Mouse (Mus musculus) midbrain, postnatal 0 days (tissue): ENCODE results near the gene Chn2. TPM values are rescaled to one million over a fixed set of nuclear protein-coding genes. Genes with fewer than 3 reads are reported as not detected.

ENCODE experiments used
- ATAC-seq: fragments of 200-750 bp; cut with Nextera tagmentation; 2 replicates; pipeline ENCODE4 v1.8.0; 2017; ENCODE audit warnings: moderate number of reproducible peaks, mild to moderate bottlenecking, moderate TSS enrichment, moderate library complexity; ENCODE audit not compliant: low FRiP score
- DNase-seq: peaks from one replicate; pipeline ENCODE4 v3.0.0-alpha.2; 2015; ENCODE audit warnings: low spot score
- H3K27ac ChIP-seq: fragments of 300-500 bp; sonication (generic); 2 replicates; pipeline ENCODE4 v1.5.1; 2014; ENCODE audit warnings: low read depth, mild to moderate bottlenecking, low read length, mixed read lengths
- H3K27me3 ChIP-seq: fragments of 300-500 bp; sonication (generic); 2 replicates; pipeline ENCODE4 v1.6.1; 2014; ENCODE audit warnings: low read length, control low read depth, mixed read lengths; ENCODE audit not compliant: insufficient read depth
- H3K36me3 ChIP-seq: fragments of 300-500 bp; sonication (generic); 2 replicates; pipeline ENCODE4 v1.6.1; 2014; ENCODE audit warnings: low read length, control low read depth, mixed read lengths; ENCODE audit not compliant: insufficient read depth
- H3K4me1 ChIP-seq: fragments of 300-500 bp; sonication (generic); 2 replicates; pipeline ENCODE4 v1.6.1; 2014; ENCODE audit warnings: mild to moderate bottlenecking, control low read depth, antibody characterized with exemption, low read length, mixed read lengths; ENCODE audit not compliant: insufficient read depth
- H3K4me2 ChIP-seq: fragments of 300-500 bp; sonication (generic); 2 replicates; pipeline ENCODE4 v1.6.1; 2014; ENCODE audit warnings: low read depth, mild to moderate bottlenecking, low read length, mixed read lengths; ENCODE audit not compliant: poor library complexity, severe bottlenecking
- H3K4me3 ChIP-seq: fragments of 300-500 bp; sonication (generic); 2 replicates; pipeline ENCODE4 v1.5.1; 2014; ENCODE audit warnings: low read depth, mild to moderate bottlenecking, low read length, moderate library complexity
- H3K9ac ChIP-seq: fragments of 300-500 bp; sonication (generic); replicated peaks from 2 replicates; pipeline ENCODE4 v1.6.1; 2014; ENCODE audit warnings: mild to moderate bottlenecking, low read length, moderate library complexity, mixed read lengths; ENCODE audit not compliant: poor library complexity, severe bottlenecking
- H3K9me3 ChIP-seq: fragments of 300-500 bp; sonication (generic); 2 replicates; pipeline ENCODE4 v1.6.1; 2016; ENCODE audit warnings: low read length, control low read depth
- CTCF ChIP-seq: IDR thresholded peaks from 2 replicates; pipeline ENCODE4 v1.5.1; 2016; ENCODE audit warnings: antibody characterized with exemption, mild to moderate bottlenecking
- WGBS: fragments of 180-500 bp; shearing (Covaris S2); extraction: QIAGEN DNeasy Blood & Tissue Kit; methylation state at CpG from one replicate; pipeline ENCODE4 v1.1.7; 2014; 5-methylcytosine and 5-hydroxymethylcytosine counted together
- polyA plus RNA-seq: library from polyadenylated mRNA; unstranded; fragments of >200 nt; fragmentation: Nextera tagmentation; extraction: Ambion mirVana; gene quantifications from 2 replicates; pipeline ENCODE4 v1.2.1, GENCODE M21; 2015
- total RNA-seq: library from RNA; depleted of rRNA; stranded (reverse); fragments of >200 nt; gene quantifications from 2 replicates; pipeline ENCODE4 v1.2.3, GENCODE M21; 2014

The Chn2 gene
- total and polyA plus RNA-seq, 2 experiments from 2014 or later = 21.4 to 36.4 TPM

DNA sequence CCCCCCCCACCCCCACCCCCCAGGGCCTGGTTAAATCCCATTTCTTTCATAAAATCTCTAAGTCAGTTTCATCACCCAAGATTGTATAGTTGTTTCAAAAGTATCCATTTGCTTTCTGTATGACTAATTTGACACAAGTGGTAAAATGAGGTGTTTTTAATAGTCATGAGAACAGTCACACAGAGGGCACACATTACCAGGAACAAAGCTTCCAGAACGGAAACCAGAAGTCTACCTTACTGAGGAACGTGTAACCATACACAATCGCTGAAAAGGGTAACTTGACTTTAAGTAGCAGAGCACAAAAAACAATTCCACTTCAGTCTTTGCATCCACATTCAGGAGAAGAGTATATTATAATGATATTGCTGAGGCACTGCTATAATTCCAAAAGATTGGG lies 53.6 kb downstream of the Chn2 start:
- Histone ChIP-seq H3K9me3 (no peaks in the 10 kb centered on the region), H3K4me2 (no peak overlapping the region), H3K27me3 (no peaks in the 10 kb centered on the region), H3K4me1 (no peaks in the 10 kb centered on the region), H3K36me3 (no peaks in the 10 kb centered on the region), H3K27ac (no peak overlapping the region), H3K4me3 (no peak overlapping the region), H3K9ac (no peak overlapping the region)
- TF ChIP-seq CTCF = no peak
- no peak for ATAC-seq
- 85% methylated on average over 3 of the region's 3 CpGs for WGBS
- no peak for DNase-seq

DNA sequence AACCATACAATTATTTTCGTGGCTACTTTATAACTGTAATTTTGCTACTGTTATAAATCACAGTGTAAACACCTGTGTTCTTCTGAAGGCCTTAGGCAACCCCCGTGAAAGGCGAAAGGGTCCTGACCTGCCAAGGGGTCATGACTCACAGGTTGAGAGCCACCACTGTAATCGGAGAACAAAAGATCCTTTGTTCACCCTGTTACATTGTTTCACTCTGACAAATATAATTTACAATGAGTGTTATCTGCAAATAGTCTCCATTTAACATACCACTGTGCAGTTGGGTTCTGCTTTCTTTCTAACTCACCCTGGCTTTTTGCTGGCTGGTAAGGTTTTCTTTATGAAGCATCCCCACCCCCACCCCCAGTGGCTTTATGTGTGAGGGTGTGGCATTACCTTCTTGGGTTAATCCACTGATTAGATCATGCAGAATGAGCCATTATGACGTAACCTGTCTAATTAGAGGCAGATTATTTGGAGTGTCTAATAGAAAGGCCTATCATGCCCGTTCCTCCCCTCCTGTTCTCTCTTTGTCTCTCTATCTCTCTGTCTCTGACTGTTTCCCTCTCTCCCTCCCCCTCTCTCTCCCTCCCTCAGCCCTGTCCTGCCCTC lies 56.9 kb downstream of the Chn2 start:
- H3K27ac ChIP-seq = no peak overlapping the region
- 45% methylated on average over 6 of the region's 6 CpGs for WGBS
- H3K4me3 ChIP-seq = no peak overlapping the region
- no peak overlapping the region for H3K4me2 ChIP-seq
- ATAC-seq = no peak
- no peaks in the 10 kb centered on the region for H3K36me3 ChIP-seq
- no peak for TF ChIP-seq CTCF
- no peaks in the 10 kb centered on the region for H3K27me3 ChIP-seq
- DNase-seq = no peak
- H3K9ac ChIP-seq = no peak overlapping the region
- no peaks in the 10 kb centered on the region for H3K4me1 ChIP-seq
- H3K9me3 ChIP-seq = no peaks in the 10 kb centered on the region

DNA sequence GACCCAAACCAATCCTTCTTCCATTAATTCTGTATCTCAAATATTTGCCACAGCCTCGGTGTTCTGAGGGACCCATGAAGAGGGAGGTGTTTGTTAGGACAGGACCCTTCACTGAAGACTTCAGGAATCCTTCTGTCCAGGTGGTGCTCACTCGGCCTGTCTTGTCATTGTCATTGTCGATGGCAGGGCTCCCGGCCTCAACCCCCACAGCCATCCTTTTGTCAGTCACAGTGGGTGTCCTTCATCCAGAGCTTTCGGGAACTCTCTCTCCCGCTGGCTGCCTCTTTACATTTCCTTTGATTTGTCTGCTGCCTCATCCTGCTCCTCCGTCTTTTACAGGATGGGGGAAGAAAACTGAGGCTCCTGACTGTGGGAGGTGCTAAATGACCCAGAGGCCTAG lies 57.5 kb downstream of the Chn2 start:
- Histone ChIP-seq H3K4me3 (no peak overlapping the region), H3K9ac (no peak overlapping the region), H3K27ac (no peak overlapping the region), H3K9me3 (no peaks in the 10 kb centered on the region), H3K4me1 (no peaks in the 10 kb centered on the region), H3K27me3 (no peaks in the 10 kb centered on the region), H3K4me2 (no peak overlapping the region), H3K36me3 (no peaks in the 10 kb centered on the region)
- WGBS = 13% methylated on average over 7 of the region's 7 CpGs
- ATAC-seq (no peak), DNase-seq (no peak)
- no peak for TF ChIP-seq CTCF

DNA sequence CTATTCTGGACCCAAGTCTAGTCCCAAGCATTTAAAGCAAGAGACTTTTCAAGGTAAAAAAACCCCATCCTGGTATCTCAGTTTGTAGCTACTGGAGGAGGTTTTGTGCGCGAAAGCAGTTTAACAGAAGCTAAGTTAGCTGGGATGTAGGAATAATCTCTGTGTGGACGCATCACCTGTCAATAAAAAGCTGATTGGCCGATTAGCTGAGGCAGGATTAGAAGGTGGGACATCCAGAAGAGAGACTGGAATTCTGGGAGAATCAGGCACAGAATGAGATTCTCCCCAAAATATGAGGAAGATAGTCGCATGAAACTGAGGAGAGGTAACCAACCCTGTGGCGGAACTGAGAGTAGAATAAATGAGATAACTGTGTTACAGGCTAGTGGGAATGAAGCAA lies 59.0 kb downstream of the Chn2 start:
- no peak overlapping the region for H3K4me2 ChIP-seq
- no peak overlapping the region for H3K9ac ChIP-seq
- H3K27me3 ChIP-seq = no peaks in the 10 kb centered on the region
- H3K27ac ChIP-seq = no peak overlapping the region
- DNase-seq (no peak), ATAC-seq (no peak)
- no peaks in the 10 kb centered on the region for H3K36me3 ChIP-seq
- no peak overlapping the region for H3K4me3 ChIP-seq
- no peaks in the 10 kb centered on the region for H3K9me3 ChIP-seq
- H3K4me1 ChIP-seq = no peaks in the 10 kb centered on the region
- TF ChIP-seq CTCF = no peak
- WGBS = 91% methylated on average over 6 of the region's 6 CpGs

DNA sequence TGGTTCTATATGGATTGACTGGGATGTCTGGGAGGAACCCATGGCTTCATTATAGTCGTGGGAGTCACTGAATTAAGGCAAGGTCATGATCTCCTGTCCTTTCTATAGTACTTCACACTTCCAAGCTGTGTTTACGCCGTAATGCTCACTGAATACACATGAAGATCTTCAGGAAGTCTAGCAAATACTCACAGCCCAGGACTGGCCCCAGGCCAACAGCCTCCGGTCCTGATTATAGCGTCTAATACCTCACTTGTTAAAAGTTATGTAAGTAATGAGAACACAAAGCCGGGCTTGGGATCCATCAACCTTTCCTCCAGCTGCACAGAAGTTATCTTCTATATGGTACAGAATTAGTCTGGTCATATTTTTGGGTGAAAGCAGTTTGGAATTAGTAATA lies 60.3 kb downstream of the Chn2 start:
- no peaks in the 10 kb centered on the region for H3K27me3 ChIP-seq
- no peak overlapping the region for H3K9ac ChIP-seq
- no peak for ATAC-seq
- H3K27ac ChIP-seq = no peak overlapping the region
- 64% methylated on average over 6 of the region's 6 CpGs for WGBS
- H3K36me3 ChIP-seq = no peaks in the 10 kb centered on the region
- H3K9me3 ChIP-seq = no peaks in the 10 kb centered on the region
- H3K4me3 ChIP-seq = no peak overlapping the region
- no peaks in the 10 kb centered on the region for H3K4me1 ChIP-seq
- no peak for TF ChIP-seq CTCF
- H3K4me2 ChIP-seq = no peak overlapping the region
- DNase-seq = no peak

DNA sequence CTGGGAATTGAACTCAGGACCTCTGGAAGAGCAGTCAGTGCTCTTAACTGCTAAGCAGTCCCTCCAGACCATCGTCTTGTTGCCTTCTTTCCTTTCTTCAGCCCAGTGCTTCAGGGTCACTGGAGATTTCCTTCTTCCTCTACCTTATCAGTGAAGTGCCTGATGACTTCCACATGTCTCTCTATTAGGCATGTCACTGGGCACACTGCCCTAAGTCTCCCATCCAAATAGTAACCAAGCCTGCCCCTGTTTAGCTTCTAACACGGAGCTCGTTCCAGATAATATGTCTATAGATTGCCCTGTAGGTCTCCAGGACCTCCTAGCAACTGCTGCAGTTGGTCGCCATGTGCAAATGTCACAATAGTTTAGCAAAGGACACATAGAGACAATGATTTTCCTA lies 62.9 kb downstream of the Chn2 start:
- Histone ChIP-seq H3K9me3 (no peaks in the 10 kb centered on the region), H3K9ac (no peak overlapping the region), H3K27me3 (no peaks in the 10 kb centered on the region), H3K4me2 (no peak overlapping the region), H3K36me3 (no peaks in the 10 kb centered on the region), H3K4me1 (0 out of 2 replicates have a peak, but pooled peaks cover 3% of the 10 kb centered on the region), H3K27ac (no peak overlapping the region), H3K4me3 (no peak overlapping the region)
- no peak for TF ChIP-seq CTCF
- 92% methylated on average over 4 of the region's 4 CpGs for WGBS
- DNase-seq (no peak), ATAC-seq (no peak)
